Mouse (Mus musculus): Measurements from ENCODE around the gene Sqstm1.

DNA sequence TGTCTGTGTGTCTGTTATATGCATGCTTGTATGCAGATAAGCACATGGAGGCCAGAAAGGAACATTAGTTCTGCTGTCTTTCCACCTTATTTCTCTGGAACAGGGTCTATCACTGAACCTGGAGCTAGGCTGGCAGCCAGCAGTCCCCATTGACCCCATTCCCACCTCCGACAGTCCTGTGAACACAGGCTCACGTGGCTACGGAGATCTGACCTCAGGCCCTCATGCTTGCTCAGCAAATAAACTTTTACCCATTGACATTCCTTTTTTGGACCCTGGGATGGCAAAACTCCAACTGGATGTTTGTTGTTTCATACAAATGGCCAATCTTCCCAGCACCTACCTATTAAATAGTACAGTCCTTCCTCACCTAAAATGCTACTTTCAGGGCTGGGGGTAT, 34.3 kb downstream of the Sqstm1 start:
- TF ChIP-seq POLR2A (IDR thresholded peaks at IDR 0.05; ENCODE audit: low read depth, low read length) (no peak), CTCF (IDR thresholded peaks at IDR 0.05; ENCODE audit: extremely low read depth, insufficient read depth, insufficient read length, insufficient replicate concordance) (no peak)

Data from spleen, adult 2 months (tissue).